Mouse (Mus musculus): ENCODE measurements at regions not wholly inside any gene's neighbourhood (a gene's known extent, or its start where the extent isn't known, plus 50 kb on each side); places are given as distances from the start of the nearest gene placed in this dataset.

DNA sequence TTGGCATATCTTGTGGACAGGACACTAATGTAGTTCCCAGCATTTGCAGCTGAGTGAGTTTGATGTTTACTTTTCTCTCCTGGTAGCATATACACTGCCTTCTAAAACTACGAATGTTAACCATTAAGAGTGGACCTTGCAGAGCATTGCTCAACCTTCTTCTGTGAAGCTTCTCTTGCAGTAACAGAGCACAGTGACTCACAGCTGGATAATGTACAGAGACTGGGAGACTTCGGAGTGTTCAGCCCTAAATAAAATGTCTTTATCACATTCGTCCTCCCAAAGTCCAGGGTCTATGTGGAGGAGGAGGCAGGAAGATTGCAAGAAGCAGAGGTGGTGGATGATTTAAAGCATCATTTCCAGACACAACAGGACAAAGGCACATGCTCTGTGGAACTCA is 407.6 kb upstream of the Dab2 start:
- TF ChIP-seq POLR2A (IDR thresholded peaks at IDR 0.05; ENCODE audit: insufficient read depth, low read length) (no peak), CTCF (IDR thresholded peaks at IDR 0.05; ENCODE audit: low read depth, low read length) (no peak), EP300 (IDR thresholded peaks at IDR 0.05; ENCODE audit: insufficient read depth, low read depth, low read length) (no peak)
